Mouse (Mus musculus) C2C12 (cell line): Measurements from ENCODE around the gene Nol12.

Experiments used
- CTCF ChIP-seq: IDR thresholded peaks from one replicate; pipeline ENCODE4 v1.5.1; 2011; ENCODE audit not compliant: control insufficient read depth, insufficient read depth, insufficient read length
- MAX ChIP-seq: IDR thresholded peaks from one replicate; pipeline ENCODE4 v1.6.1; 2011; ENCODE audit warnings: mild to moderate bottlenecking, control low read depth
- USF1 ChIP-seq: IDR thresholded peaks from one replicate; pipeline ENCODE4 v1.6.1; 2011; ENCODE audit warnings: low read depth, mild to moderate bottlenecking, control low read depth, moderate library complexity

DNA sequence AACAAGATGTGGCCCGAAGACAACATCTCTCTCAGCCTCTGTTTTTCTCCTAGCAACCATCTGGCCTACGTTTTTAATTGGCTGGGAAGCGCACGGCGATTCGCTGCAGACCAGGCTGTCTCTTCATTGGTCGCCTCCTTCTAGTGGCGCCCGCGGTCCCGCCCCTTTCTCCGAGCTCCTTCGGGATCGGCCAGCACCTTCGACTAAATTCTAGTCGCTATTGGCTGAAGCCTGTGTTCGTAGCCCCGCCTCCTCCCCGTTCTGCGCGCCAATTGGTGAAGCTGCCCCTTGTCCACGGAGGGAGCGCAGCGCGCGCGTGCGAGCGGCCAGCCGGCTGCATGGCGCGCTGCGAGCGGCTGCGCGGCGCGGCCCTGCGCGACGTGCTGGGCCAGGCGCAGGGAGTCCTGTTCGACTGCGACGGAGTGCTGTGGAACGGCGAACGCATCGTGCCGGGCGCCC is 21.1 kb upstream of the Nol12 start, which contains the start of gene Pdxp:
- no peak for TF ChIP-seq CTCF
- peak; percentile 99 for TF ChIP-seq MAX
- TF ChIP-seq USF1 = no peak
